Mouse (Mus musculus): ENCODE measurements around the gene Slc1a7. TPM values are rescaled to one million over a fixed set of nuclear protein-coding genes. Genes with fewer than 3 reads are reported as not detected.

The Slc1a7 gene
- total RNA-seq, 1 experiment: 0.18 TPM

DNA sequence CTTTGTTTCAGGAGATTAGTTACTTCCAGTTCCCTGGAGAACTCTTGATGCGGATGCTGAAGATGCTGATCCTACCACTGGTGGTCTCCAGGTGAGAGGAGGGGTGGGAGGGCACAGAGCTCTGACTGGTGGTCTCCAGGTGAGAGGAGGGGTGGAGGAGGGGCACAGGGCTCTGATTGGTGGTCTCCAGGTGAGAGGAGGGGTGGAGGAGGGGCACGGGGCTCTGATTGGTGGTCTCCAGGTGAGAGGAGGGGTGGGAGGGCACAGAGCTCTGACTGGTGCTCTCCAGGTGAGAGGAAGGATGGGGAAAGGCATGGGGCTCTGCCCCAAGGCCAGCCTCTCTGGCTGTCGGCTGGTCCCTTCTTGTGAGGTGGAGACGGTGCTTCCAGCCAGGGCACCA, 9.5 kb downstream of the Slc1a7 start:
- Histone ChIP-seq H3K27ac (ENCODE audit: insufficient read depth, low read depth, low read length, poor library complexity, severe bottlenecking) (no peak overlapping the region), H3K36me3 (ENCODE audit: control insufficient read depth, insufficient read depth, low read length, poor library complexity, severe bottlenecking) (no peaks in the 10 kb centered on the region), H3K9ac (ENCODE audit: insufficient read depth, low read depth, low read length, poor library complexity, severe bottlenecking) (no peak overlapping the region), H3K4me3 (ENCODE audit: insufficient read depth in 1 of 2, low read depth in 1 of 2, low read length in 2 of 2, poor library complexity in 1 of 2, severe bottlenecking in 1 of 2) (no peak overlapping the region), H3K9me3 (ENCODE audit: control insufficient read depth, insufficient read depth, low read depth, low read length) (no peaks in the 10 kb centered on the region), H3K4me1 (ENCODE audit: control insufficient read depth in 2 of 2, insufficient read depth in 2 of 2, low read length in 2 of 2, poor library complexity in 1 of 2) (no peaks in the 10 kb centered on the region)
- DNase-seq (ENCODE audit: low read depth, low spot score): no peak
- TF ChIP-seq MAFK (IDR thresholded peaks at IDR 0.05; ENCODE audit: insufficient read depth, low read depth, low read length): no peak
- in situ Hi-C loops (cut with MboI; ENCODE audit: low sequenced_read_pairs in 2 of 2, unreplicated experiment in 2 of 2): no loop called here

DNA sequence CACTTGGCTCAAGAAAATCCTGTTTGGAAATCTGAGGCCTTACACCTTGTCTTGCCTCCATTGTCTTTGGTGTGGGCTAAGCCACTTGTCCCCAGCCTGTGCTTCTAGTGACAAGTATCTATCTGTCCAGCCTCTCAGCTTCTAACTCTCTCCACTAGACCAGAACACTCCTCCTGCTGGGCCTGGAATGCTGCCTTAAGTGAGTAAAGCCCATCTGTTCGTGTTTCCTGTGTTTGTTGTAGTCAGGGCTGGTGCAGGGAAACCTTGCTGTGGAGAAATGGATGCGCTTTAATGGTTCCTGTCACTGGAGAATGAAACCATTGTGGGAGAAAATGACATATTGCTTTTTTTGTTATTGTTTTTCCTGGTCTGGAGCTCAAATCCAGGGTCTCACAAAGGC, 11.4 kb downstream of the Slc1a7 start:
- no peaks in the 10 kb centered on the region for H3K36me3 ChIP-seq (ENCODE audit: control insufficient read depth, insufficient read depth, low read length, poor library complexity, severe bottlenecking)
- H3K4me1 ChIP-seq (ENCODE audit: control insufficient read depth in 2 of 2, insufficient read depth in 2 of 2, low read length in 2 of 2, poor library complexity in 1 of 2): no peaks in the 10 kb centered on the region
- no peak overlapping the region for H3K9ac ChIP-seq (ENCODE audit: insufficient read depth, low read depth, low read length, poor library complexity, severe bottlenecking)
- in situ Hi-C loops (cut with MboI; ENCODE audit: low sequenced_read_pairs in 2 of 2, unreplicated experiment in 2 of 2): no loop called here
- H3K4me3 ChIP-seq (ENCODE audit: insufficient read depth in 1 of 2, low read depth in 1 of 2, low read length in 2 of 2, poor library complexity in 1 of 2, severe bottlenecking in 1 of 2): no peak overlapping the region
- H3K27ac ChIP-seq (ENCODE audit: insufficient read depth, low read depth, low read length, poor library complexity, severe bottlenecking): no peak overlapping the region
- no peak for TF ChIP-seq MAFK (IDR thresholded peaks at IDR 0.05; ENCODE audit: insufficient read depth, low read depth, low read length)
- no peak for TF ChIP-seq ZNF384 (IDR thresholded peaks at IDR 0.05; ENCODE audit: low read depth, low read length)
- DNase-seq (ENCODE audit: low read depth, low spot score): no peak
- no peaks in the 10 kb centered on the region for H3K9me3 ChIP-seq (ENCODE audit: control insufficient read depth, insufficient read depth, low read depth, low read length)

DNA sequence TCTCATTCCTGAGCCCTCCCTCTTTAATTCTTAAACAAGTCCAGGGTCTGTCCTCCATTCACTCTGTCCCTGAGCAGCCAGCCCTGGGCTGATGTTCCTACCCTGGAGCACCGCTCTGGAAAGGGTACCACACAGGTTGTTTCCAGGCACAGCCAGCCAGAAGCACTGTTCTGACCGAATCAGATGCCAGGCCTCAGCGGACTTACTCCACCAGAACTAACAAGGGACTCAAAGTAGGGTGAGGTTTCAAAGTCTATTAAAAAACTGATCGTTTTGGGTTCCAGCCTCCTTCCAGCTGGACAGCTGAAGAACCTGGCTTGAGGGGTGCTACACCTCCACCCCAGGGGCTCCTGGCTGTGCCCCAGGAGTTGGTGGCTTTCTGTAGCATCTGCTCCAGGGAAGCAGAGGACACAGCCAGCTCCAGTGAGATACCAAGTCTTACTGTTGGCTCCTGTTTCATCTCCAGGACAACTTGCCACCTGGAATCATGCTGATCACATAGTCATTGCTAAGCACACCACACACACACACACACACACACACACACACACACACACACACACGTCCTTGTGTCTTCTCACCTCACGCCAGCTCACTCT, 12.0 kb downstream of the Slc1a7 start:
- in situ Hi-C loops (cut with MboI; ENCODE audit: low sequenced_read_pairs in 2 of 2, unreplicated experiment in 2 of 2): no loop called here
- Histone ChIP-seq H3K4me3 (ENCODE audit: insufficient read depth in 1 of 2, low read depth in 1 of 2, low read length in 2 of 2, poor library complexity in 1 of 2, severe bottlenecking in 1 of 2) (no peak overlapping the region), H3K9ac (ENCODE audit: insufficient read depth, low read depth, low read length, poor library complexity, severe bottlenecking) (no peak overlapping the region), H3K9me3 (ENCODE audit: control insufficient read depth, insufficient read depth, low read depth, low read length) (no peaks in the 10 kb centered on the region), H3K27ac (ENCODE audit: insufficient read depth, low read depth, low read length, poor library complexity, severe bottlenecking) (no peak overlapping the region), H3K36me3 (ENCODE audit: control insufficient read depth, insufficient read depth, low read length, poor library complexity, severe bottlenecking) (no peaks in the 10 kb centered on the region), H3K4me1 (ENCODE audit: control insufficient read depth in 2 of 2, insufficient read depth in 2 of 2, low read length in 2 of 2, poor library complexity in 1 of 2) (no peaks in the 10 kb centered on the region)
- DNase-seq (ENCODE audit: low read depth, low spot score): no peak
- TF ChIP-seq CHD2 (IDR thresholded peaks at IDR 0.05; ENCODE audit: low read depth, low read length): no peak
- TF ChIP-seq ZC3H11A (IDR thresholded peaks at IDR 0.05; ENCODE audit: borderline replicate concordance, low read depth, low read length): no peak
- no peak for TF ChIP-seq ZNF384 (IDR thresholded peaks at IDR 0.05; ENCODE audit: low read depth, low read length)

DNA sequence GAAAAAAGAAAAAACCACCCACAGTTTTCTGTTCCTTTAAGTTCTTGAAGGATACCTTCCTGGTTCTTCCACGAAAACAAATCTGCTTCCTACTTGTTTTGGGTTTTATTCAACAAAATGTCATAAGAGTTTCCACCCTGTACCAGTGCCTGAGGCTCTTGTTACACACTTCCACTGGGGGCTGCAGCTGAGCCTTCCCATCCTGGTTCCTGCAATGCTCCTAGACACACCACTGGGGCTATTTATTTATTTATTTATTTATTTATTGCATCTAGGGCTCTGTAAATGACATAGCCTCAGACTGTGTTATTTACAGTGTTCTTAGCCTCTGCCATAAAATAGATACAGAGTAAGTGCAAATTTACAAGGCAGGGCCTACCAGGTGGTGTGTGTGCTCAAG, 15.6 kb downstream of the Slc1a7 start:
- no peak for TF ChIP-seq ZC3H11A (IDR thresholded peaks at IDR 0.05; ENCODE audit: borderline replicate concordance, low read depth, low read length)
- no peak for TF ChIP-seq ZNF384 (IDR thresholded peaks at IDR 0.05; ENCODE audit: low read depth, low read length)
- TF ChIP-seq CHD2 (IDR thresholded peaks at IDR 0.05; ENCODE audit: low read depth, low read length): no peak
- TF ChIP-seq MAFK (IDR thresholded peaks at IDR 0.05; ENCODE audit: insufficient read depth, low read depth, low read length): no peak
- no peak for TF ChIP-seq HCFC1 (IDR thresholded peaks at IDR 0.05; ENCODE audit: borderline replicate concordance, insufficient read depth, low read length)
- H3K27ac ChIP-seq (ENCODE audit: insufficient read depth, low read depth, low read length, poor library complexity, severe bottlenecking): no peak overlapping the region
- in situ Hi-C loops (cut with MboI; ENCODE audit: low sequenced_read_pairs in 2 of 2, unreplicated experiment in 2 of 2): no loop called here
- H3K9ac ChIP-seq (ENCODE audit: insufficient read depth, low read depth, low read length, poor library complexity, severe bottlenecking): no peak overlapping the region
- no peaks in the 10 kb centered on the region for H3K36me3 ChIP-seq (ENCODE audit: control insufficient read depth, insufficient read depth, low read length, poor library complexity, severe bottlenecking)
- no peak for DNase-seq (ENCODE audit: low read depth, low spot score)
- H3K4me3 ChIP-seq (ENCODE audit: insufficient read depth in 1 of 2, low read depth in 1 of 2, low read length in 2 of 2, poor library complexity in 1 of 2, severe bottlenecking in 1 of 2): no peak overlapping the region
- no peaks in the 10 kb centered on the region for H3K9me3 ChIP-seq (ENCODE audit: control insufficient read depth, insufficient read depth, low read depth, low read length)
- no peaks in the 10 kb centered on the region for H3K4me1 ChIP-seq (ENCODE audit: control insufficient read depth in 2 of 2, insufficient read depth in 2 of 2, low read length in 2 of 2, poor library complexity in 1 of 2)

DNA sequence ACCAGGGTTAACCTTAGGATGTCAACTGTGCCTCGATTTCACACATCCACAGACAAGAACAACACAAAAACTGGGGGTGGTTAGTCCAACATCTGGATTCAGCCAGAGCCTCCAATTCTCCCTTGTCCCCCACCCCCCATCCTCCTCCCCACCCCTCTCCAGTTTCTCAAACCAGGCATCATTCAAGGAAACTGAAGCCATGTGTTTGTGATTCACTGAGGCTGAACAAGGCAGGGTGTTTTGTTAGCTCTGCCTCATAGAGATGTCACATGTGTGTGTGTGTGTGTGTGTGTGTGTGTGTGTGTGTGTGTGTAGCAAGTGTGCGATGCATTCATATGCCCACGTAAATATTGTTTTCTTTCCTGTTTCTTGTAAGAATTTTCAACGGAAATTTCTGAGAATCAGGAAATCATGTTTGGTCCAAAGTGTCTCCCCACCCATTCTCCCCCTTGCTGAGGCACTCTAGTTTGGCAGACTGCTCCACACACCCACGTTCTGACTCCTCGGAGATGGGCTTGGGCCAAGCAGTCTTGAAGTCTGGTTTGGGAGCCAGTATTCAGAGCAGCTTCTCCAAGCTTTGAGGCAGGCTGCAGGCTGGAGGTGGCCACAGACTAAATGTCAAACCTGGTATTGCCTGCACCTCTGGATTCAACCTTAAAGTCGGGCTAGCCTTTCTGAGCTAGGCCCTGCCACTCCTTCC, 16.3 kb downstream of the Slc1a7 start:
- H3K36me3 ChIP-seq (ENCODE audit: control insufficient read depth, insufficient read depth, low read length, poor library complexity, severe bottlenecking): no peaks in the 10 kb centered on the region
- no peak overlapping the region for H3K9ac ChIP-seq (ENCODE audit: insufficient read depth, low read depth, low read length, poor library complexity, severe bottlenecking)
- in situ Hi-C loops (cut with MboI; ENCODE audit: low sequenced_read_pairs in 2 of 2, unreplicated experiment in 2 of 2): no loop called here
- H3K4me1 ChIP-seq (ENCODE audit: control insufficient read depth in 2 of 2, insufficient read depth in 2 of 2, low read length in 2 of 2, poor library complexity in 1 of 2): no peaks in the 10 kb centered on the region
- TF ChIP-seq MAFK (IDR thresholded peaks at IDR 0.05; ENCODE audit: insufficient read depth, low read depth, low read length) (no peak), HCFC1 (IDR thresholded peaks at IDR 0.05; ENCODE audit: borderline replicate concordance, insufficient read depth, low read length) (no peak), ZNF384 (IDR thresholded peaks at IDR 0.05; ENCODE audit: low read depth, low read length) (no peak), ZC3H11A (IDR thresholded peaks at IDR 0.05; ENCODE audit: borderline replicate concordance, low read depth, low read length) (no peak), CHD2 (IDR thresholded peaks at IDR 0.05; ENCODE audit: low read depth, low read length) (no peak)
- DNase-seq (ENCODE audit: low read depth, low spot score): no peak
- no peak overlapping the region for H3K27ac ChIP-seq (ENCODE audit: insufficient read depth, low read depth, low read length, poor library complexity, severe bottlenecking)
- no peak overlapping the region for H3K4me3 ChIP-seq (ENCODE audit: insufficient read depth in 1 of 2, low read depth in 1 of 2, low read length in 2 of 2, poor library complexity in 1 of 2, severe bottlenecking in 1 of 2)
- H3K9me3 ChIP-seq (ENCODE audit: control insufficient read depth, insufficient read depth, low read depth, low read length): no peaks in the 10 kb centered on the region
